Mouse (Mus musculus) ovary, adult 2 months (tissue): ENCODE results near the gene Olfr502. TPM values are rescaled to one million over a fixed set of nuclear protein-coding genes. Genes with fewer than 3 reads are reported as not detected.

Experiments
- polyA plus RNA-seq: library from polyadenylated mRNA; depleted of rRNA; stranded (reverse); fragments of >200 nt; gene quantifications from 2 replicates; pipeline ENCODE4 v1.2.3, GENCODE M21; 2012; rRNA removed

Gene Olfr502
- polyA plus RNA-seq = not detected in 2 replicates

DNA sequence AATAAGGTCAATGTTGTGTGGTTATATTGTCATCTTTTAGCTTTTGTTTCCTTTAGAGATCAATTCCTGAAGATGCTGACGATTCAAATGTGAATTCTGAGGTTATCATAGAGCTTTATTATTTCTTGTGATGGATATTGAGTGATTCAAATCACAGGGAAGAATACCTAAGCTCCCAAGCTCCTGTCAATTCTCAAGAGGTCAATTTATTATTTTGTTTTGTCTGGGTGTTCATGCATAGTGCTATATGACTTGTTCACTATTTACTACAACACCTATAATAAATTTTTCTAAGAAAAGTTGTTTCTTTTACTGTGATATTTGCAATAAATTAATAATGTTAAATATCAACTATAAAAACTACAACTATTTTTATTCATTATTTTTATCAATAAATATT, at the start of gene Olfr502:
Olfr502 (minus strand) TSS at position 101 of the 400 bp plus-strand sequence.

DNA sequence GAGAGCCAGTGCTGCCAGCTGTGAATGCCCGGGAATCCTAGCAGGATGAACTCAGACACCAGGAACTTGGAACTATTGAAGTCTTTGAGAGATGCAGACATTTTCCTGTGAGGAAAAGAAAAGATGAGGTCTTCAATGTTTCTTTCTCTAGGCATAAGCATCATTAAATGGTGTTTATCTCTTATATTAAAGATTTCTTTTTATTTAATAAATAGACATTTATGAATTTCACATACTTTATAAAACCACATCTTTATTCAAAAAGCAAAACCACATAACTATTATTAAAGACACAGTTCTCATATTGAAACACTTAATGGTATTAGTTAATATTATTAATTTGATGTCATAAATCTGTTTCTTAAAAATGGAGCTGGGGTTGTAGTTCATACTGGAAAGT, 40.8 kb upstream of the Olfr502 start, which contains the start of gene Olfr504:
Olfr504 (minus strand) TSS at position 101 of the 400 bp plus-strand sequence.

DNA sequence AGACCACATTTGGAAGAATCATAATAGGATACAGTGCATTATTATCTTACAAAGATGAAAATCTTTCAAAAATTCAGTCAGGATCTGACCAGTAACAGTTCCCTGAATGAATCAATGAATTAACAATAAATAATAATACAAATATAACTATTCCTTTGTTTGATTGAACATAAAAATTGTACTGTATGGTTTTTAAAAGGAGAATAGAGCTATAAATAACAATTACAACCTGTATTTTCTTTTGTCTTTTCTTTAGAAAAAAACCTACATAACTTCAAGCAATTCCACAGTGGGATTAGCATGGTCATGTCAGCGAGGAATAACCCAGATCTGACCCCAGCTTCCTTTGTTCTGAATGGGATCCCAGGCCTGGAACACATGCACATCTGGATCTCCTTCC, 19.4 kb upstream of the Olfr502 start, which contains the start of gene Olfr503:
Olfr503 (plus strand) TSS at position 301 of the 400 bp plus-strand sequence.

Other genes with a start within 250 kb of the Olfr502 start
- gene Olfr490, start 236.1 kb downstream of the Olfr502 start, polyA plus RNA-seq = not detected in 2 replicates
- not detected in 2 replicates for gene Olfr491, start 211.6 kb downstream of the Olfr502 start, polyA plus RNA-seq
- not detected in 2 replicates for gene Olfr492, start 201.4 kb downstream of the Olfr502 start, polyA plus RNA-seq
- not detected in 2 replicates for gene Olfr493, start 178.1 kb downstream of the Olfr502 start, polyA plus RNA-seq
- gene Olfr494, start 159.7 kb downstream of the Olfr502 start, polyA plus RNA-seq = not detected in 2 replicates
- gene Olfr495, start 131.9 kb downstream of the Olfr502 start, polyA plus RNA-seq = not detected in 2 replicates
- gene Olfr497, start 104.6 kb downstream of the Olfr502 start, polyA plus RNA-seq = not detected in 2 replicates
- not detected in 2 replicates for gene Olfr498, start 59.7 kb downstream of the Olfr502 start, polyA plus RNA-seq
- not detected in 2 replicates for gene Olfr503, start 19.5 kb upstream of the Olfr502 start, polyA plus RNA-seq
- not detected in 2 replicates for gene Olfr504, start 40.7 kb upstream of the Olfr502 start, polyA plus RNA-seq
- gene Olfr506, start 85.7 kb upstream of the Olfr502 start, polyA plus RNA-seq = not detected in 2 replicates
- gene Olfr507, start 96.7 kb upstream of the Olfr502 start, polyA plus RNA-seq = not detected in 2 replicates
- not detected in 2 replicates for gene Olfr508, start 104.9 kb upstream of the Olfr502 start, polyA plus RNA-seq
- not detected in 2 replicates for gene Olfr509, start 126.8 kb upstream of the Olfr502 start, polyA plus RNA-seq
- not detected in 2 replicates for gene Olfr510, start 141.4 kb upstream of the Olfr502 start, polyA plus RNA-seq
- gene Olfr512, start 188.3 kb upstream of the Olfr502 start, polyA plus RNA-seq = not detected in 2 replicates
- gene Olfr513, start 225.9 kb upstream of the Olfr502 start, polyA plus RNA-seq = not detected in 2 replicates